Mouse (Mus musculus): Measurements from ENCODE around the gene Gm525. TPM values are rescaled to one million over a fixed set of nuclear protein-coding genes. Genes with fewer than 3 reads are reported as not detected.

Gm525 gene
- polyA plus RNA-seq, 1 experiment from 2014 or later: 2.1 TPM

DNA sequence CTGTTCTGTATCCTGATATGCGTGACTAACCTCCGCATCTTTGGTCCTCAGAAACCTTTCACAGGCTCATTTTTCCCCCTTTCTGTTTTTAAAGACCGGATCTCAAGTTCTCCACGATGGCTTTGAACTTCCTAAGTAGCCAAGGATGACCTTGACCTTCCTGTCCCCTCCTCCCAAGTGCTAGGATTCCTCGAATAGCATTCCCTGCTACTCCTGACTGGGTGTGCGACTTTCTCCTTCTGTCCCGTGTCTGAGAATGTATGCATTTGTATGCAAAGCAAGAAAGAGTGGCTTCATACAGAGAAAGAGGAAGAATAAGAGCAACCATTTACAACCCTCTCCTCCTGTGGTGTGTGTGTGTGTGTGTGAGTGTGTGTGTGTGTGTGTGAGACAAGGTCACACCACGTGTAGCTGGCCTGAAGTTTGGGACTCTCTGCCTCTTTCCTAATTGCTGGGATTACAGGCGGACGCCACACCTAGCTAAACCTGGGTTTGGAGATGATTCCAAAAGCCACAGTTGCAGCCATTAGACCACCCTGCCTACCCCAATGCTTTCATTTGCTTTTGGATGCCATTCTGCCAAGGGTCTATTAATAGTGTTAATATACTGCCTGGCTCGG lies 5.7 kb upstream of the Gm525 start:
- Histone ChIP-seq H3K9ac (ENCODE audit: low read length) (no peak overlapping the region), H3K4me3 (replicated peaks; ENCODE audit: low read length) (no peak overlapping the region), H3K9me3 (replicated peaks; ENCODE audit: control insufficient read depth, low read length) (no peaks in the 10 kb centered on the region), H3K4me2 (ENCODE audit: low read depth, low read length) (no peak overlapping the region), H3K27ac (ENCODE audit: low read length) (no peak overlapping the region), H3K36me3 (ENCODE audit: control insufficient read depth, insufficient read depth, low read length) (no peaks in the 10 kb centered on the region), H3K27me3 (ENCODE audit: control insufficient read depth, insufficient read depth, low read length) (no peaks in the 10 kb centered on the region), H3K4me1 (ENCODE audit: control insufficient read depth, insufficient read depth, low read length) (no peaks in the 10 kb centered on the region)
- ATAC-seq (ENCODE audit: insufficient read depth, low FRiP score): no peak
- WGBS: 60% methylated on average over 11 of the region's 11 CpGs

DNA sequence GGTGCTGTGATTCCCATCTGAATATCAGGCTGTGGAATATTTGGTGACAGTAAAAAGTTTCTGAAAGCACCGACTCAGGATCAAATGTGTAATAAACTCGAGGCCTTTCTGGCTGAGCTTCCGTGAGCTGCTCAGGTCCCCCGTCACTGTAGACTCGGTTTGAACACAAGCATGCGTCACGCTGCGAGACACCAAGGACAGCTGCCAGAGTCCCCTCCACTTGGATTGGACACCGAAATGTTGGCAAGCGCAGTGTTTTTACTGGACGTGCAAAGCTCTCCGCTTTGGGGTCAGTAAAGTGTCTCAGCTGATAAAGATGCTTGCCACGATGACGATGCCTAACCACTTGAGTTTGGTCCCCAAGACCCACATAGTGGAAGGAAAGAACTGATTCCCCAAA lies 5.0 kb upstream of the Gm525 start:
- Histone ChIP-seq H3K4me2 (ENCODE audit: low read depth, low read length) (no peak overlapping the region), H3K4me3 (replicated peaks; ENCODE audit: low read length) (no peak overlapping the region), H3K27me3 (ENCODE audit: control insufficient read depth, insufficient read depth, low read length) (no peaks in the 10 kb centered on the region), H3K9ac (ENCODE audit: low read length) (no peak overlapping the region), H3K4me1 (ENCODE audit: control insufficient read depth, insufficient read depth, low read length) (no peaks in the 10 kb centered on the region), H3K9me3 (replicated peaks; ENCODE audit: control insufficient read depth, low read length) (no peaks in the 10 kb centered on the region), H3K27ac (ENCODE audit: low read length) (no peak overlapping the region), H3K36me3 (ENCODE audit: control insufficient read depth, insufficient read depth, low read length) (no peaks in the 10 kb centered on the region)
- WGBS: 94% methylated on average over 14 of the region's 14 CpGs
- no peak for ATAC-seq (ENCODE audit: insufficient read depth, low FRiP score)

DNA sequence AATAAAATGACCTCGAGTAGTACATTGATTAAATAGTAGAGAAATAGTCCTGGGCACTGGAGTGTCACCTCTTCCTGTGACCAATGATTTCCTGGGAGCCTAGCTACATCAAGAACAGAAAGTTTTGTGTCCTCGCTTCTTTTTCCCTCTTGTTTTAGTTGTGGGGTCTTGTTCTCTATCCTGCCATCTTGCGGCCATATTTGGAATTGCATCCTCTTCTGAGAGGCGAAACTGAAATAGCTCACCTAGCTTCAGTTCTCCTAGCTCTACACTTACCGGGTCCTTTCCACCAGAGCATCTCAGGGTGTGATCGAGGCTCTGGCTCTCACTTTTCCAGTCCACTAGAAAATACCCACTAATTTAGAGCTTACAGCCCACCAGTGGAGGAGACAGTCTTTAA lies 4.3 kb upstream of the Gm525 start:
- Histone ChIP-seq H3K4me2 (ENCODE audit: low read depth, low read length) (no peak overlapping the region), H3K4me1 (ENCODE audit: control insufficient read depth, insufficient read depth, low read length) (no peaks in the 10 kb centered on the region), H3K9me3 (replicated peaks; ENCODE audit: control insufficient read depth, low read length) (no peaks in the 10 kb centered on the region), H3K27ac (ENCODE audit: low read length) (no peak overlapping the region), H3K9ac (ENCODE audit: low read length) (no peak overlapping the region), H3K36me3 (ENCODE audit: control insufficient read depth, insufficient read depth, low read length) (no peaks in the 10 kb centered on the region), H3K27me3 (ENCODE audit: control insufficient read depth, insufficient read depth, low read length) (no peaks in the 10 kb centered on the region), H3K4me3 (replicated peaks; ENCODE audit: low read length) (no peak overlapping the region)
- no peak for ATAC-seq (ENCODE audit: insufficient read depth, low FRiP score)
- WGBS: 23% methylated on average over 6 of the region's 6 CpGs

- H3K27ac ChIP-seq (ENCODE audit: low read length): no peak overlapping the region
- no peaks in the 10 kb centered on the region for H3K27me3 ChIP-seq (ENCODE audit: control insufficient read depth, insufficient read depth, low read length)
- no peaks in the 10 kb centered on the region for H3K36me3 ChIP-seq (ENCODE audit: control insufficient read depth, insufficient read depth, low read length)
- no peak overlapping the region for H3K9ac ChIP-seq (ENCODE audit: low read length)
- H3K4me3 ChIP-seq (replicated peaks; ENCODE audit: low read length): no peak overlapping the region
- H3K4me2 ChIP-seq (ENCODE audit: low read depth, low read length): no peak overlapping the region
- H3K4me1 ChIP-seq (ENCODE audit: control insufficient read depth, insufficient read depth, low read length): no peaks in the 10 kb centered on the region
- no peak for ATAC-seq (ENCODE audit: insufficient read depth, low FRiP score)
- WGBS: 66% methylated on average over 5 of the region's 5 CpGs
- H3K9me3 ChIP-seq (replicated peaks; ENCODE audit: control insufficient read depth, low read length): no peaks in the 10 kb centered on the region
Measured at GRCm38 (mm10) chr11:89071522-89071921, 2.1 kb upstream of the Gm525 start.

DNA sequence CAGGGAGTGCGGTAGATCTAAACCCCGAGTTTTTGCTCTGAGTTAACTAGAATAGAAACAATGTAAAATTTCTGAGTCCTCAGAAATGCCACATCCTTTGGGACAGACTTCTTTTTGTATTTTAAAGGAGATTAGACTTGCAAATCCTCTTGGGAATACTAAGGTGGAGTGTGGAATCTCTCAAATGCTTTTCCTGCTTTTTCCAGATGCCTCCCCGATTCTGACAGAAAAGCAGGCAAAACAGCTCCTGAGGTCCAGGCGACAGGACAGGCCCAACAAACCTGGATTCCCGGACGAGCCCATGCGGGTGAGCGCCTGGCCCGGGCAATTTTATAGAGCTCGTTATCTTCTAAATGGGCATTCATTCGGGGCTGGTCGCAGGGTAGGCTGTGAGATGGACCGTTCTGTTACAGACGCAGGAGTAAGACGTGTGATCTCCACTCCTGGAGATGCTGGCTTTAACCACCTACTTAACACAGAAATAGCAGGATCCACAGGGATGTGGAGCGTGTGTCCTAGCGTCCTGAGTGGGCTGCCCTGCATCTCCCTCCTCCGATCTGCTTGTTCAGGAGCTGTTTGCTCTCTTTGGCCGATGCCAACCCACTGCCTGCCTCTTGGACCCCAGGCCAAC lies 1.3 kb downstream of the Gm525 start:
- H3K9ac ChIP-seq (ENCODE audit: low read length): no peak overlapping the region
- 67% methylated on average over 19 of the region's 19 CpGs for WGBS
- no peak overlapping the region for H3K4me2 ChIP-seq (ENCODE audit: low read depth, low read length)
- H3K4me1 ChIP-seq (ENCODE audit: control insufficient read depth, insufficient read depth, low read length): no peaks in the 10 kb centered on the region
- no peak for ATAC-seq (ENCODE audit: insufficient read depth, low FRiP score)
- no peak overlapping the region for H3K4me3 ChIP-seq (replicated peaks; ENCODE audit: low read length)
- H3K9me3 ChIP-seq (replicated peaks; ENCODE audit: control insufficient read depth, low read length): no peaks in the 10 kb centered on the region
- H3K27me3 ChIP-seq (ENCODE audit: control insufficient read depth, insufficient read depth, low read length): no peaks in the 10 kb centered on the region
- no peaks in the 10 kb centered on the region for H3K36me3 ChIP-seq (ENCODE audit: control insufficient read depth, insufficient read depth, low read length)
- no peak overlapping the region for H3K27ac ChIP-seq (ENCODE audit: low read length)

GRCm38 (mm10) chr11:89076370-89076821 lies 2.8 kb downstream of the Gm525 start:
- H3K27me3 ChIP-seq (ENCODE audit: control insufficient read depth, insufficient read depth, low read length): no peaks in the 10 kb centered on the region
- H3K36me3 ChIP-seq (ENCODE audit: control insufficient read depth, insufficient read depth, low read length): no peaks in the 10 kb centered on the region
- H3K4me2 ChIP-seq (ENCODE audit: low read depth, low read length): no peak overlapping the region
- no peak for ATAC-seq (ENCODE audit: insufficient read depth, low FRiP score)
- no peaks in the 10 kb centered on the region for H3K9me3 ChIP-seq (replicated peaks; ENCODE audit: control insufficient read depth, low read length)
- no peak overlapping the region for H3K4me3 ChIP-seq (replicated peaks; ENCODE audit: low read length)
- H3K27ac ChIP-seq (ENCODE audit: low read length): no peak overlapping the region
- 59% methylated on average over 4 of the region's 4 CpGs for WGBS
- H3K9ac ChIP-seq (ENCODE audit: low read length): no peak overlapping the region
- H3K4me1 ChIP-seq (ENCODE audit: control insufficient read depth, insufficient read depth, low read length): no peaks in the 10 kb centered on the region

GRCm38 (mm10) chr11:89077601-89078000 lies 4.0 kb downstream of the Gm525 start:
- H3K9me3 ChIP-seq (replicated peaks; ENCODE audit: control insufficient read depth, low read length): no peaks in the 10 kb centered on the region
- no peaks in the 10 kb centered on the region for H3K36me3 ChIP-seq (ENCODE audit: control insufficient read depth, insufficient read depth, low read length)
- 84% methylated on average over 8 of the region's 8 CpGs for WGBS

DNA sequence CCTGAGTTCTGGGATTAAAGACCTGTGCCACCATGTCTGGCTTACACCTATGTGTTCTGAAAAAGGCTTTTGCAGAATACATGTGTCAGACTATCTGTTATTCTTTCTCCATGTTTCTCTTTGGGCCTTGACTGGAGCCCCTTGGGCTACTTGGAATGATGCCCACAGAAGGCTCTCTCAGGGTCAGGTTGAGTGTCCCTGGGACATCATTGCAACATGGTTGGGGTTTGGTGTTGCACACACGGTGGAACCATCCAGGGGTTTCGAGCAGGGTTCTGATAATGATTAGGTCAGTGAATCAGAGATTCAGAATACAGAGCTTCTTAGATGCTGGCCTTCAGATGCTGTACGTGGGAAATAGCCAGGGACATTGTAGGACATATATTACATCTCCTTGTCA lies 4.7 kb downstream of the Gm525 start:
- H3K27me3 ChIP-seq (ENCODE audit: control insufficient read depth, insufficient read depth, low read length): no peaks in the 10 kb centered on the region
- H3K4me3 ChIP-seq (replicated peaks; ENCODE audit: low read length): no peak overlapping the region
- H3K36me3 ChIP-seq (ENCODE audit: control insufficient read depth, insufficient read depth, low read length): no peaks in the 10 kb centered on the region
- H3K27ac ChIP-seq (ENCODE audit: low read length): no peak overlapping the region
- no peaks in the 10 kb centered on the region for H3K4me1 ChIP-seq (ENCODE audit: control insufficient read depth, insufficient read depth, low read length)
- H3K9me3 ChIP-seq (replicated peaks; ENCODE audit: control insufficient read depth, low read length): no peaks in the 10 kb centered on the region
- WGBS: 89% methylated on average over 3 of the region's 3 CpGs
- H3K9ac ChIP-seq (ENCODE audit: low read length): no peak overlapping the region
- H3K4me2 ChIP-seq (ENCODE audit: low read depth, low read length): no peak overlapping the region
- no peak for ATAC-seq (ENCODE audit: insufficient read depth, low FRiP score)

More at GRCm38 (mm10) chr11:89077601-89078000, 4.0 kb downstream of the Gm525 start:
- no peak for ATAC-seq (ENCODE audit: insufficient read depth, low FRiP score)
- Histone ChIP-seq H3K4me3 (replicated peaks; ENCODE audit: low read length) (no peak overlapping the region), H3K4me1 (ENCODE audit: control insufficient read depth, insufficient read depth, low read length) (no peaks in the 10 kb centered on the region), H3K27ac (ENCODE audit: low read length) (no peak overlapping the region), H3K4me2 (ENCODE audit: low read depth, low read length) (no peak overlapping the region), H3K9ac (ENCODE audit: low read length) (no peak overlapping the region), H3K27me3 (ENCODE audit: control insufficient read depth, insufficient read depth, low read length) (no peaks in the 10 kb centered on the region)

DNA sequence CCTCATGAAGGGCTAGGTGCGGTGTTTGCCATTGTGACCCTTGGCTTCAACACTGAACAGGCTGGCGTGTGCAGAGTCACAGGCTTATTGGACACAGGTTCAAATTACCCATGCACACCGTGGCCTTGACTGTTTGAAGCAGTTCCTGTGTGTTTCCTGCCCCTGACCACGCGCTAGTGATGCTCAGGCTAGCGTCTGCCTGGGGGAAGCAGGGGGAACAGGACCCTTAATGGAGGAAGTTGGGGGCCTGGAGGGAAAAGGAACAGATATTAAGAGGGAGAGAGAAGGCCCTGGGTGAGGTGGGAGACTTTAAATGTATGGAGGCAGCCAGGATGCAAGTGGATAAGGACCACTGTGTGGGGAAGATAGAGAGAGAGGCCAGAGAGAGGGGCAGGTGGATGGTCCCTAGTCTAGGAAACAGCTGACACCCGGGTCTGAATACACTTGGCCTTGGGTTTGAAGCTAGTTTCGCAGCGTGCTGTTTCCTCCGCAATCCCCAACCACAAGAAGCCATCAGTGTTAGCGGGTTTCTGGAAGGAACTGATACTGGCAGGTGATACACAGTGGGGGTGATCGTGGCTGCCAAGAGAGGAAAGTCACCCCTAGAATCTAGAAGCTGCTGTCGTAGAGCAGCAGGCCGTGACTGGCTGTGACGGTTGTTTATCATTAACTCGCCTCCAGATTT lies 5.5 kb downstream of the Gm525 start:
- Histone ChIP-seq H3K4me3 (replicated peaks; ENCODE audit: low read length) (no peak overlapping the region), H3K27me3 (ENCODE audit: control insufficient read depth, insufficient read depth, low read length) (no peaks in the 10 kb centered on the region), H3K36me3 (ENCODE audit: control insufficient read depth, insufficient read depth, low read length) (no peaks in the 10 kb centered on the region), H3K4me2 (ENCODE audit: low read depth, low read length) (no peak overlapping the region), H3K4me1 (ENCODE audit: control insufficient read depth, insufficient read depth, low read length) (no peaks in the 10 kb centered on the region), H3K9ac (ENCODE audit: low read length) (no peak overlapping the region), H3K27ac (ENCODE audit: low read length) (no peak overlapping the region), H3K9me3 (replicated peaks; ENCODE audit: control insufficient read depth, low read length) (no peaks in the 10 kb centered on the region)
- ATAC-seq (ENCODE audit: insufficient read depth, low FRiP score): no peak
- WGBS: 75% methylated on average over 16 of the region's 16 CpGs

All from stomach, embryonic 16.5 days (tissue).